Mouse (Mus musculus): ENCODE data around the gene Ppargc1a.

Ppargc1a gene

DNA sequence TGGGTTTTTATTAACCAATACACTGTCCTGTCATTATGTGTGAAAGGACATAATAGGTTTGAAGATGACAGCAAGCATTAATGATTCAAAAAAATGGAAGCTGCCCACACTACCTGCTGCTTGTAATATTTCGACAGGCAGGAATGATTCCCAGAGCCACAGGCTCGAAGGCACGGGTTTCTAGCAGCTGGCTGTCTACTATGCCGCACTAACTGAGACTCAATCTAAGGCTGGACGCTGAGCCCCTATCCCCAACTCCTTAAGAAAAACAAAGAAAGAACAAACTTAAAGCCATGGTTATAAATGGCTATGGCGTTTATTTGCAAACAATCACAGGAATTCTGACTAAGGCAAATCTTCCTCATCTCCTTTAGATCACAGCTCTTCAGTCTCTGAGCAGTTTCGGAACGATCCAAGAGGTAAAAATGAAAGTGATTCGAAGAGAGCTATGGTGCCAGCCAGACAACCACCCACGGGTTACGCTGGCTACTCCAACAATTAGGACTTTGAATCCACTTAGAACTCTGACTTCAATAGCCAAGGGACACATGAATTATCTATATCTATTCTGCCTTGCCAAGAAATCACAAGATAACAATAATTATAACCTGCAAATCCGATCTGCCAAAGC is 15.6 kb downstream of the Ppargc1a start:
- no peak for DNase-seq

DNA sequence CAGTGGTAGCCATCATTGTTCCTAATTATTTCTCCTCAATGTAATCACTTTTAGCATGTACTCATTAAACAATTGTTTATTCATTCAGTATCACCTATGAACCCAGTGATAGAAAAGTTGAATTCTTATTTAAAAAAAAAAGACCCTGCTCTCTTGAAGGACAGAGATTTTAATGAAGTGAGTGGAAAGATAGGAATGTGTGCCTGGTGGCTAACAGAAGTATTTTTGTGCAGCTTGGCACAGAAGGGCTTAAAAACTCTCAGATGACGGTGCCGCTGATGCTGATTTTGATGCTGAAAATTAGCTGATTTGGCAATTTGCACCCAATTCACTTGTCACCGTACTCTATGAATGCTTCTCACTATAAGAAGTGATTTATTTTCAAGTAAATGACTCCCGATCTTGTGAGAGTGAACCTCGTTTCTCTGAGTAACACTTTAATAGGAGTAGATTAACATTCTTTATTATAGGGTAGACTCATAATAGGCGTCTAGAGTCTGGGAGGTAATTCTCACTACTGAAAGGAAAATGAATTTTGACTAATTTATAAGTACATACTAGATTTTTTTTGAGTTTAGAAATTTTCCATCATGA is 20.0 kb downstream of the Ppargc1a start:
- no peak for DNase-seq

DNA sequence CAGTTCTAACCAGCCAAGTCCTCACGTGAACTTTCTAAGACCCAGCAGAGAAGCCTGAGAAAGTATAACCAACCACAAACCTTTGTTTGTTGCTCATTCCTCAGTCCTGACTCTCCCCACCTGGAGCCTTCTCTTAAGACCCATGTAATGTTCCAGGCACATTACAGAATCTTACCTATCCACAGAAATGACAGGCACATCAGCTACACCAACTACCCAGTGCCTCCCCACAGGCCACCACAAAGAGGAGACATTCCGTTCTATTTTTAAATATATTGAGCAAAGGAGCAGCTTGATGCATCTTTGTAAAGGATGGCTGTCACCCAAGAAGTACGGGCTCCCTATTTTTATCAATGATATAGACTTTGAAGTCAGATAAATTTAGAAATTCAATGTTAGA is 20.7 kb downstream of the Ppargc1a start:
- DNase-seq, result no peak

DNA sequence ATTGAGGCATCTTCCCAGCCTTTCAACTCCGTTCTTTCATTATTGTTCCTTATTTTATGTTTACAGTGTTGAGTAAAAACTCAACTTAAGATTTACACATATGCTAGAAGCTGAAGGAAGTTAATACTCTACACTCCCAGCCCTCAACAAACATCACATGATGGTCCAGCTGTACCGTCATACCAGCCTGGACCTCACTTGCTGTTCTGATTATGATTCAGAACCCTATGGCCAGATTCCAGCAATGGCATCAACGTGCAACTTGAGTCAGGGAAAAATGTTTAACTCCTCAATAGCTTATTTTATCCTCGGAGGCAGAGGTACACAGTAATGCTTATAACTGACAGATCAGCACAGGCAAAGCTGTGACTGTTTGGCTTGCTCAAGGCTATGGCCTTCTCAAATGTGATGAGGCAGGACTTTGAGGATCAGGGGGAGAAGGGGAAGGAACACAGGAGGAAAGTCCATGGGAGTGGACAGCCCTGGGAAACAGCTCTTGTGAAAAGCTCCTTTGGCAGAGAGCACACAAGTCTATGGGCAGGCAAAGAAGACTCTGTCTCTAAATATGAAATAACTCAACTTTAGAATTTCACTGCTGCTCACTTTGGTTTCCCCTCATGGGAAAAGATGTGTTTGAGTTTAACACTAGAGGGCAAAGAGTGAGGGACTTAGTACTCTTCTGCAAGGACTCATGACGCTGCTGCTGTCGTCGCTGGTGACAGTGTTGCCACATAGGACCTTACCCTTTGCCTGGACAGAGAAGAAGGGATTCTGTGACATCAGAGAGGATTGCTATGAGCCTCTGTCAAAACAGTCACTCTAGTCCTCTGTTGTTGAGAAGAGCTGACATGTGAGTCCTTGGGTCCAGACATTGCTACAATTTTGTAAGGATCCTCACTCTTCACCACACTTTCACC is 22.1 kb downstream of the Ppargc1a start:
- DNase-seq, result no peak

DNA sequence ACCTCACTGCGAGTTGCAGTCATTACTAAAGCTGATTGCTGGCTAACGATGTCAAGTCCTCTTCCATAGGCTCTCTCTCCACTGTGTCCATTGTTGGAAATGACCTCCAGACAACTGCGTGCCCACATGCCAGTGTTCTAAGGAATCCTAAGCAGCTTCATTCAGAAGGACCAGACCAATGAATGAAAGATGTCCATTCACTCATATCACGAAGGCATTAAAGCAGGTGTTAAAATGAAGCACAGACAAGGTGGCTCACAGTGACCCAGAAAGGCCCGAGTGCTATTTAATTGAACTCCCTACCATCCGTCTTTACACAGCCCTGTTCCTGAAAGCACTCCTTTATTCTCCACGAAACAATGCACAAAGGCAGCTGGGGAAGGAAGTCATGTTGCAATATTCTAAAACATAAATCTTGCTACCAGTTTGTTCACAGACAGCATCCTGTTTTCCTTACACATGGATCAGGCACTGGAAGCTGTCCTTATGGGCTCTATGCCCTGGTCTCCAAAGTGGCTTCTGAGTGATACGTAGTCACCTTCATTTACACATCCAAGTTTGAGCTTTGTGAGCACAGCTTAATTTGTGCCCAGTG is 23.3 kb downstream of the Ppargc1a start:
- no peak for DNase-seq

DNA sequence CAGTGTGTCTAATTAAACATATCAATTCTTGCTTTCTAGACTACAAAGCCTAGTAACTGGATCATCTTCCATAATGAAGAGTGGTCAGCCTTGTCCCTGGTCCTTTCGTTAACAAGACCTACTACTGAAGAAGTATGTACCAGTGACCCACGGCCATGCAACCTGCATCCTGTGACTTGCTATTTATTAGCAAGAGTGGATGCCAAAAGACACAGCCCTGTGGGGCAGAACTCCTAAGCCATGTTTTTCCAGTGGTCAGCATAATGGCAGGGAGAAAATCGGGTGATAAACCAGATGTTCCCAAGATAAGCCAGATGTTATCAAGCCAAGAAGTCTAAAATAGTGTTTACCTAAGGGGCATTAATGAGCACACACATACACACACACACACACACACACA is 26.0 kb downstream of the Ppargc1a start:
- no peak for DNase-seq

DNA sequence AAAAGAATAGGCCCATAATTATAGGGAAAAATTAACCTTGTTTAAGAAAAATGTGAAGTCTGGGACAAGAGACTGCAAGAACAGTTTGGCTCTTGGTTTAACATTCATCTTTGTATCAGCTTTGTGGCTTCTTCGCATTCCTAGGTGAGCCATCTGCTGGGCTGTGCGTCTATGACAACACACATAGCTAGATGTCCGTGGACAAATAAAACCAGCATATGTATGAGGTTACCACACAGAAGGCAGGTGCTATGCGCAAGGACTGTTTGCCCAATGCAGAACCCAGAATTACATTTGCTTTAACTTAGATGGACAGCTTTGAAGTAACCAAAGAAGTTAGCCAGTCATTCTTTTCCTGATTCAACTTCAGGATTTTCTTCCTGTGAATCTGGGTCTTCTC is 26.7 kb downstream of the Ppargc1a start:
- DNase-seq, result no peak

DNA sequence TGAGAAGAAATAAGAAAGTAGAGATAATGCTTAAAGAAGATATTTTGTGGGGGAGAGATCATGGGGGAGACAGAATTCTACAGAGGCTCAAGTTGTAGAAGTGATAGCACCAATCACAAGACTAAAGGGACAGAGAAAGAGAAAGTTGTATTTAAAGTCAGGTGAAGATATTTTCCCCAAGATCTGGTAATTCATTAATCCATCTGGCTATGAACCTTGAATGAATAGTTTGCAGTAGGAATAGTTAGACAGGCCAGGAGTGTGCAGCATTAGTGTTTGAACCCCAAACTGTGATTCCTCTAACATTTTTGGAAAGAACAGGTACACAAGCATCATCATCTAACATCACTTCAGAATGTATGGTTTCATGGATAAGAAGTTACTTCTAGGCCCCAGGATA is 28.0 kb downstream of the Ppargc1a start:
- no peak for DNase-seq

DNA sequence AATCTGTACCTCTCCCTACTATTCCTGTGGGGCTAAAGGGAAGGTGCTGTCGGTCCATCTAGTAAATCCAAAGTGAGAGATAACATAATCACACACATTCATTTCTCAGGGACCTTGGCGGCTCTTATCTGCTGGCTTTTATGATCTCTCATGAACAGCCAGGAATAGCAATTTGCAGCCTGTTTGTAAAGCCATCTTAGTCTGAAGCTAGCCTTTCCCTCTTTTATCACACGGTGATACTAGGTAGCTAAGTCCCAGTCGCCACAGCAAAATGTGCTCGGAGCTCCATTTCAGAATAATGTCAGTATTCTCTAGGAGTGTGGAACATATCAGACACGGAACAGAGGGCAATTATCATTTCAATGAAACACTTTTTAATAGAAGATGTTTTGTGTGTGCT is 29.2 kb downstream of the Ppargc1a start:
- no peak for DNase-seq

DNA sequence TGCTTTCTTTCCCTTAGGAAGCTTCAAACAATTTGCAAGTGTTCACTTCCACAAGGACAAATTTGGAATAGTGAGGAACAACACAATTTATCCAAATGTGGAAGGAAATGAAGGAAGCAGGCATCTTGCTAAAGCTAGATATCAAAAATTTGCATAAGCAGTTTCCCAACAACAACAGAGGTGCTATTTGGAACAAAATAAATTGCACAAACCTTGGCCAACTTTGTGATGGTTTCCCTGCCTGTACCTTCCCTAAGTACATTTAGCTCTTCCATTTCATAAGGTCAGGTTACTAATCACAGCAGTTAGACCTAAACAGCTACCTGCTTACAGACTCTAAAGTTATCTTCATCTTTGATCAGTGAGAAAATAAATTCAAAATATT is 29.9 kb downstream of the Ppargc1a start:
- DNase-seq, result no peak

DNA sequence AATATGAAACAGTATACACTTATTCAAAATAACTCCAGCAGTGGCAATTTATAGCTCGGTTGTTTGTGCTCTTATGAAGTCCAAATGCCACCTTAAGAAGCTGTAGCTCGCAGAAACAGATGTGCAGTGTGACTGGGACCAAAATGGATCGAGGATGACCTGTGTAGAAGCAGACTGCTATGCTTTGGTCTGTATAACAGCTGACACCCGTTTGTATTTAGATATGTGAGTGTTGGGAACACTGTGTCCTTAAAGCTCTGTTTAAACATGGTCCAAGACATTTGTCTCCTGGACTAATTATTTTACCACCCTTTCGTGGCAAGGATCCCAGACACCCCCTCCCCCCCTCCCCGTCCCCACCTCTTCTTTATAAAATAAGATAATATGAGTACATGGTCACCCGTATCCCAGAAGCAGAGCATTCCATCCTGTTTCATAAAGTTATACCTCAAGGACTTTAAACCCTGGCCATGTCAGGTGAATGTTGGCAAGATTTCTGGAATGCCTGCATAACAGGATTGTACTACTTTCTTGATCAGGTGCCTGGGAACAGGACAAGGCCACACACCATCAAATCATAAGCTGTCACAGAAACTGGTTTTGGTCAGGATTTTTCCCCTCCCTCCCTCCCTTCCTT is 30.4 kb downstream of the Ppargc1a start:
- DNase-seq, result peak; percentile 44

DNA sequence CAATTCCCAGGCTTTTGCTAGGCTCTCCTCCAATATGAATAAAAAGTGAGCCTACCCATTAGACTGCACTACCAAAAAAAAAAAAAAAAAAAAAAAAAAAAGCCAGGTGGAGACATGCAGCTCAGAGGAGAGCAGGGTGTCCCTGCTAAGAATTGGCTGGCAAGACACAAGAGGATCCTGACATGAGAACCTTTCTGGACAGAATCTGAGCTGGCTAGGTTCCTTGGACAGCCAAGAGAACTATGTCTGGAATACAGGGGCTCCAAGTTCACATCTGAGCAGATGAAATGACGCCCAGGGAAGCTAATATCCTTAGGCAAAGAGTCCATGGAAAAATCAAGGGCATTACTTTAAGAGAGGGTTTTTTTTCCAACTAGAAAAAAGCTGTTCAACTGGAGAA is 33.1 kb downstream of the Ppargc1a start:
- DNase-seq, result no peak

DNA sequence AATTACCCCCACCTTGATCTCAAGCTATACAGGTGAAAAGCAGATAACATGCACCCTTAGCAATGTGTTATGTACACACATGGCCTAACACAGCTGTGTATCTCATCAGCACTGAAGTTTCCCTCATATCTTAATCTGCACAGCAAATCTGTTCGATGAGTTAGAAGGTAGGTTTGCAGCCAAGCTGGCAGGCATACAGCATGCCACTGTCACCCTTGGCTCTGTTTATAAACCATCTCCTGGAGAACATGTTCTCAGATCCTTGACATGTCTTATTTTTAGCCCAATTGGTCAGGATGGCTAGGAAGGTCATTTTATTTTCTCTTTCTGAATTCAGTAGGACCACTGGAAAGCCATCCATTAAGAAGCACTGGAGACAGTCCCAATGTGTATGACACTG is 36.2 kb downstream of the Ppargc1a start:
- no peak for DNase-seq

DNA sequence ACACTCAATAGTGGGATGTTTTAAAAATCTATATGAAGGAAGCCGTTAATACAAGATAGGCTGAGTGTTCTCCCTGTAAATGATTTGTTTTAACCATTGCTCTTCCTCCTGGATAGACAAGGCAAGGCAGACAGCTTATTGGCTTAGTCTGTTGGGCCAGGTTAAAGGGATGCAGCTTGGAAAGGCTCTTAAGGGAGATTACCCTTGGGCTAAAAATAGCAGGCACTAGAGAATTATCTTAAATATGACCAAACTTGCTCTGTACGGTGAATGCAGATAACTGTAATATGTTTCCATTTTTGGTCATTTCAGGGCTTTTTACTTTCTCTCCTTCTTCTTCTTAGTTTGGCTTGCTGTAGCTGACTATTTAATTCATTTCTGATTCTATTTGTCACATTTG is 38.1 kb downstream of the Ppargc1a start:
- no peak for DNase-seq

DNA sequence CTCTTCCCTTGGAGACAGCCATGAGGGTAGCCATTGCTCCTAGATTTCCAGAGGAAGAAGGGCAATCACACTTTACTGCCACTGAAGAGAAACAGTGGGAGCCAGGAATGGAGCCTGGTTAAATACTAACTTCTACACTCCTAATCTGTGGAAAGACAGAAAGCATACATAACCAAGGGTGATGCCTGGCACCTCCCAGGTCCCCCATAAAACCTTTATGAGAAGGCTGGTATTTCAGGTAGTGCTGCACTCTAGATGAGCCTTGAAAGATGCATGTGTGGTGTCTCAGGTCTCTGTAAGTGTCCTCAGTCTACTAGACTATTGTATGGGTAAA is 39.4 kb downstream of the Ppargc1a start:
- no peak for DNase-seq

DNA sequence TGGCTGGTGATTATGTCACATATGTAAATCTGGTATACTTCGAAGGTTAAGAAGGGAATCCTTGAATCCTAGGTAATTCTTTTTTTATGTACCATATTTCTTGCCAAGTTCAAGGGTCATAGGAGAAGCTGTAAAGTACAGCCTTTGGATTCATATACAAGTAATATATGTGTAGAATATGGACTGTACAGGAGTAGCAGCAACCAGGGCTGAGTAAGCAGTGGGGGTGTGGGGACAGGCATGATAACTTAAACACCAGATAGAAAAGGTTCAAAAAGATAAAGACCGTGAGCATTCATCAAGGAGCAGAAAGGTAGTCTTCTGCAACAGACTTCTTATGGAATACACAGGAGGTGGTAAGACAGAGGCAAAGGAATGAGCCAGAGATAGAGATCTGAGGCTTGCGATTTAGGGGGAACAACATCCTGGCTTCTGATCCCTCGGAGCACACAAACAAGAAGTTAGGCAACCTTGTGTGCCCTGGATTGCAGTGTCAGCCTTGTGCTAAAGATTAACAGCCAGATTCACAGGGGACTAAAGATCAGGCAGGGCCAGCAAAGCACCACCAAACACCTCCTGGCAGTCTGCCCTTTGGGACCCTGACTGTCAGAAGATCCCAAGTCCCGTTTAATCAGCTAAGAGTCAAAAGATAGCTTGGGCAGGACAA is 39.9 kb downstream of the Ppargc1a start:
- peak; percentile 78 for DNase-seq

DNA sequence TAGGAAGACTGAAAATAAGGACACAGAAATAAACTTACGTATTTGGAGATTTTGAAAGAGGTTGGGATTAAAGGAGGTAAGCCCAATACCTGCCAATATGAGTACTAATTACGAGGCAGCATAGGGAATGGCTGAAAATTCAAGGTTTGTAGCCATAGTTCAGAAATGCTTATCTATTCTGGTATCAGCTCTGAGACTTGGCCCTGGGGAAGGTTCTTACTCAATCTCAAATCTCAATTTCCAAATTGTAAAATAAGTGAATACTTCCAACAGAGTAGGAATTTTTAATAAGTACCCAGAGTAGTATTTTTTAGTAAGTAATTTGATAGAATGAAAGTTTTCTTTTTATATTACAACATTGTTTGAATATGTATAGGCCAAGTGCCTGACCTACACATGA is 41.7 kb downstream of the Ppargc1a start:
- DNase-seq, result no peak

DNA sequence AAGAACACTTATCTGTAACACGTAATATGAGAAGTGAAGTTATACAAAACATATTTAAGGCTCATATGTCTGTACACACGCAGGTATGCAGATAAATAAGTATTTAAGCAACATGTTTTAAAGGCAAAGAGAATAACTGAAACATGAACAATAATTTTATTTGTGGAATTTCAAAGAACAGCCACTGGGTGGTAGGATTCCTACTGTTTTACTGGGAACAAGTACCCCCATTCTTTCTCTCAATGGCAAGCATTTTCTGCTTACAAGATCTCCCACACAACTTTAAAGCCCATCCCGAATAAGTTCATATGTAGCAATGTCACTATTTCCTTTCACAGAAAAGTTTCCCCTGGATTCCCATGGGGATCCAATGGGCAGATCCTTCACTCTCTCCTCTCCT is 46.7 kb downstream of the Ppargc1a start:
- no peak for DNase-seq

DNA sequence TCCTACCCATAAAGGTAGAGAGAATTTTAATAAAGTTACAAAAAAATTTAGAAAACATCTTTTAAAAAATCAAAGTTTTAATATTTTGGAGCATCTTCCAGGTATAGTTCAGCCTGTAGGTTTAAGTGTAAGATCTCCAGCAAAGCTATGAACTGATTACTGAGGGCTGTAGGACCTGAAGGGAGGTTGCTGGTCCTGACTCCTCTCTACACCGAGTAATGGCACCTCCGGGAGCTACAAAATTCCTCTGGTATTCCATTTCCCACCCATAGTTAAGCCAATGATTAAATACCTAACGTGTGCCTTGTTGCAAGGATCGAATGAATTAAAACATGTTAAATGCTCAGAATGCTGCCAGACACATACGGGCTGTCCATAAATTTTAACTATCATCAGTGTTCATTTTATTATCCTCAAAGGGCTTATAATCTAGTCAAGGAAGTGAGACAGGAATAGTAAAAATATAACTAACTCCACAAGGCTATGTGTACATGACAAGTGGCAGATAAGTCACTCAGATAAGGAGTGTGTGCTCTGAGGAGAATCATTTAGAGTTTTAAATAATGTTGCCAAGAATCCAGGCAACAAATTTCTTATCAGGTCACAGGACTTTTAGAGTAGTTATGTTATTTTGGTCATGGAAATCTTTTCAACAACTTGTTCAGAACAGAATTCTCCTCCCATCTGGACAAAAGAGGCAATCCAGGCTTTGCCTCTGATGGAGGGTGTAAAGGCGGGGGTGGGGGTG is 49.9 kb downstream of the Ppargc1a start:
- no peak for DNase-seq

DNA sequence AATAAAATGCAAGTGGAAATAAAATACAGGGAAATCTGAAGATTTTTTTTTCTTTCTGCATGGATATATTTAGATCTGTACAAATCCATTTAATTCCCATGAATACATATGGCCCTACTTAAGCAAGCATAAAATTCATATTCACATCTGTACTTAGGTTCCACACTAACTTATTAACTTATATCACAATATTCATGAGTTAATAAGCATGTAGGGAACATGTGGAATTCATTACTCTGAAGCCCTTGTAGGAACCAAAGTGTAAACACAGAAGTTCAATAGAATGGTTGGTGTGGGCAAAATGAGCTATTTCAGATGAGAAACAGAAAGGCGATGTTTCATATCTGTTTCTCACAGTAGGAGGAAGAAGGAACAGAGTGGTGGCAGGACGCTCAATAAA is 62.9 kb downstream of the Ppargc1a start:
- DNase-seq, result no peak

DNA sequence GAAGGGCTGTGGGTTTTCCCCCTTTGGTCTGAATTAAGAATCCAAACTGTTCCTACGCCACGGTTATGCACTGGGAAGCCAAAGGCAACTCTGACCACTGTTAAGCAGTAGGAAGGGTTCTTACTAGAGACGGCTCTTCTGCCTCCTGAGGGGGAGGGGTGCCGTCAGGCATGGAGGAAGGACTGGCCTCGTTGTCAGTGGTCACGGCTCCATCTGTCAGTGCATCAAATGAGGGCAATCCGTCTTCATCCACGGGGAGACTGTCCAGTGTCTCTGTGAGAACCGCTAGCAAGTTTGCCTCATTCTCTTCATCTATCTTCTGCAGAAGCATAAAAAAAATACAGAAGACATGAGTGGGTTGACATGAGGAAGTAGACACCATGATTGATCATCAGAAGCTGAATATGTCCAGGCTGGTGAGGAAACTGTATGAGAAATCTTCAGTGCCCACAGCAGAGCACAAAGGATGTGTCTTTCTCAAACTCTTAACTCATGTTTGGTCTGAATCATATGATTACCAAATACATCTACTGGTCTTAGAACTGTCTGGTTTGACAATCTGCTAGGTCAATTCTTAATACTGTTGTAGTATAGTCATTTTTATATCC is 69.5 kb downstream of the Ppargc1a start:
- DNase-seq, result no peak

DNA sequence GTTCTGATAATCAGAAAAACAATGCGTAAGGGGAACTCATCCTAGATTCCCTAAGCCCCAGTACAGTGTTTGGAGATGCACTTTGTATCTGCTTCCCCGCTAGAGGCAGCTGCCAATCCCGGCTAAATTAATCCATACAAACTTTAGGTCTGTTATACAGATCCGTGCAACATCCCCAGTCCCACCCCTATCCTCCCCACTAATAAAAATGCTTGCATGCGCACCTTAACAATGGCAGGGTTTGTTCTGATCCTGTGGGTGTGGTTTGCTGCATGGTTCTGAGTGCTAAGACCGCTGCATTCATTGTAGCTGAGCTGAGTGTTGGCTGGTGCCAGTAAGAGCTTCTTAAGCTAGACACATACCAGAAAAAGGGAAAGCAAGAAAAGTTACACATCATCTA is 72.1 kb downstream of the Ppargc1a start:
- DNase-seq, result no peak

All from kidney, postnatal 10 days (tissue).